Mouse (Mus musculus) gonadal fat pad, adult 2 months (tissue): ENCODE measurements around the gene Wfdc5. TPM values are rescaled to one million over a fixed set of nuclear protein-coding genes. Genes with fewer than 3 reads are reported as not detected.

Experiments
- DNase-seq: peaks from one replicate; pipeline ENCODE4 v3.0.0-alpha.2; 2012; ENCODE audit warnings: low read depth
- polyA plus RNA-seq: library from polyadenylated mRNA; depleted of rRNA; stranded (reverse); fragments of >200 nt; gene quantifications from 2 replicates; pipeline ENCODE4 v1.2.3, GENCODE M21; 2012; rRNA removed

Gene Wfdc5
- polyA plus RNA-seq, 1 experiment = 0.07 TPM

GRCm38 (mm10) chr2:164128576-164129411 lies 53.7 kb downstream of the Wfdc5 start:
- no peak for DNase-seq

GRCm38 (mm10) chr2:164127297-164127696 lies 55.2 kb downstream of the Wfdc5 start:
- DNase-seq = no peak

DNA sequence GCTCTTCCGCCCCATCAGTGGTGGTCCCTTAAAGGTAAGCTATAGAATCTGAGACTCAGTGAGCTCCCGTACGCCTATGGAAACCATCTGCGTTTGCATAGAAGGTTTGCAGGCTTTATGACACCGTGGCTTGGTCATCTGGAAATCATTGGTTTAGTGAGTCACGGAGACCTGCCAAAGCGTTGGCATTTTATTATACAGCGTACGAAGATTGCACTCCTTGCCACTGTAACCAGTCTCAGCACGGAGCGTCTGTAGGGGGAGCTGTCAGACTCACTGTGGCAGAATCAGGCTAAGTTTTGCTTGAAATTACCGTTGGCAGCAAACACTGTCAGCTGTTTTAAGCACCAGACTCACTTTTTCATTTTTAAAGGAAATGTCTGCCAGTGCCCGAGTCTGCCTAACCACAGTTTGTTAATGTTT lies 56.0 kb downstream of the Wfdc5 start:
- DNase-seq = no peak

Other genes with a start within 250 kb of the Wfdc5 start
- 95.3 and 100 TPM in 2 replicates for gene Ywhab, start 187.8 kb downstream of the Wfdc5 start, polyA plus RNA-seq
- 24.0 and 36.7 TPM in 2 replicates for gene Pabpc1l, start 157.3 kb downstream of the Wfdc5 start, polyA plus RNA-seq
- gene Stk4, start 112.4 kb downstream of the Wfdc5 start, polyA plus RNA-seq = 15.0 and 16.1 TPM in 2 replicates
- gene Tomm34, start 111.6 kb downstream of the Wfdc5 start, polyA plus RNA-seq = 46.7 and 59.2 TPM in 2 replicates
- 0.46 and 2.2 TPM in 2 replicates for gene Kcns1, start 11.6 kb downstream of the Wfdc5 start, polyA plus RNA-seq
- gene Wfdc12, start 7.9 kb upstream of the Wfdc5 start, polyA plus RNA-seq = 0.81 TPM in 1 of 2 replicates, not detected in the other
- gene Wfdc15a, start 17.4 kb upstream of the Wfdc5 start, polyA plus RNA-seq = 0.63 and 1.6 TPM in 2 replicates
- gene Wfdc15b, start 38.9 kb upstream of the Wfdc5 start, polyA plus RNA-seq = 420 and 765 TPM in 2 replicates
- gene Svs2, start 55.7 kb upstream of the Wfdc5 start, polyA plus RNA-seq = 4.1 TPM in 1 of 2 replicates, not detected in the other
- gene Svs3b, start 73.9 kb upstream of the Wfdc5 start, polyA plus RNA-seq = 0.69 TPM in 1 of 2 replicates, not detected in the other
- gene Svs4, start 95.7 kb upstream of the Wfdc5 start, polyA plus RNA-seq = 15.6 TPM in 1 of 2 replicates, not detected in the other
- gene Svs3a, start 106.5 kb upstream of the Wfdc5 start, polyA plus RNA-seq = 3.0 TPM in 1 of 2 replicates, not detected in the other
- gene Svs6, start 134.0 kb upstream of the Wfdc5 start, polyA plus RNA-seq = 0.27 TPM in 1 of 2 replicates, not detected in the other
- 32.6 TPM in 1 of 2 replicates, not detected in the other for gene Svs5, start 150.0 kb upstream of the Wfdc5 start, polyA plus RNA-seq
- gene Slpi, start 206.4 kb upstream of the Wfdc5 start, polyA plus RNA-seq = 73.0 and 86.1 TPM in 2 replicates
- gene Rbpjl, start 220.4 kb upstream of the Wfdc5 start, polyA plus RNA-seq = 0.03 TPM in 2 replicates
- gene Matn4, start 222.4 kb upstream of the Wfdc5 start, polyA plus RNA-seq = 0.88 and 1.4 TPM in 2 replicates